Mouse (Mus musculus) bone marrow macrophage, adult 2 months (primary cell): Measurements from ENCODE around the gene Zfp512b. TPM values are rescaled to one million over a fixed set of nuclear protein-coding genes. Genes with fewer than 3 reads are reported as not detected.

Experiments
- H3K27ac ChIP-seq: 2 replicates; pipeline ENCODE4 v1.5.1; 2012; ENCODE audit warnings: low read depth, low read length; ENCODE audit not compliant: insufficient read depth
- H3K4me1 ChIP-seq: 2 replicates; pipeline ENCODE4 v1.6.1; 2012; ENCODE audit warnings: low read length; ENCODE audit not compliant: control insufficient read depth, insufficient read depth
- H3K4me3 ChIP-seq: 2 replicates; pipeline ENCODE4 v1.5.1; 2012; ENCODE audit warnings: mild to moderate bottlenecking, low read length, moderate library complexity; ENCODE audit not compliant: insufficient read depth
- CTCF ChIP-seq: IDR thresholded peaks from 2 replicates; pipeline ENCODE4 v1.5.1; 2012; ENCODE audit warnings: low read depth, mild to moderate bottlenecking, low read length, moderate library complexity
- POLR2A ChIP-seq: IDR thresholded peaks from 2 replicates; pipeline ENCODE4 v1.6.1; 2012; ENCODE audit warnings: mild to moderate bottlenecking, low read depth, low read length, borderline replicate concordance
- polyA plus RNA-seq: library from polyadenylated mRNA; stranded (reverse); fragments of >200 nt; gene quantifications from 2 replicates; pipeline ENCODE4 v1.2.4, GENCODE M21; 2012; ENCODE audit not compliant: missing spikeins, insufficient read depth, insufficient read length

Zfp512b gene
- polyA plus RNA-seq, 1 experiment, result 18.6 TPM

GRCm38 (mm10) chr2:181582939-181583338 is 9.7 kb downstream of the Zfp512b start:
- peaks cover 12% of the 10 kb centered on the region for H3K4me1 ChIP-seq
- no peak overlapping the region for H3K4me3 ChIP-seq
- TF ChIP-seq CTCF (no peak), POLR2A (no peak)
- H3K27ac ChIP-seq, result no peak overlapping the region

- no peak overlapping the region for H3K4me3 ChIP-seq
- TF ChIP-seq POLR2A (no peak), CTCF (no peak)
- peaks cover 12% of the 10 kb centered on the region for H3K4me1 ChIP-seq
- H3K27ac ChIP-seq, result no peak overlapping the region
Measured at GRCm38 (mm10) chr2:181582358-181582757, 10.2 kb downstream of the Zfp512b start.

- Histone ChIP-seq H3K4me3 (peak overlapping the region; percentile 96), H3K4me1 (peaks cover 12% of the 10 kb centered on the region), H3K27ac (peak overlapping the region; percentile 82)
- TF ChIP-seq CTCF (no peak), POLR2A (no peak)
Measured at GRCm38 (mm10) chr2:181581402-181582120, 11.0 kb downstream of the Zfp512b start.

- peak; percentile 63 for TF ChIP-seq CTCF
- no peak for TF ChIP-seq POLR2A
- Histone ChIP-seq H3K4me3 (peak overlapping the region; percentile 96), H3K4me1 (peaks cover 12% of the 10 kb centered on the region), H3K27ac (peak overlapping the region; percentile 82)
Measured at GRCm38 (mm10) chr2:181581016-181581401, 11.6 kb downstream of the Zfp512b start.

- H3K4me1 ChIP-seq, result peaks cover 12% of the 10 kb centered on the region
- TF ChIP-seq CTCF, result no peak
- TF ChIP-seq POLR2A, result no peak
- H3K4me3 ChIP-seq, result peak overlapping the region; percentile 96
- peak overlapping the region; percentile 68 for H3K27ac ChIP-seq
Measured at GRCm38 (mm10) chr2:181580131-181580772, 12.4 kb downstream of the Zfp512b start.

GRCm38 (mm10) chr2:181579681-181580080 is 12.9 kb downstream of the Zfp512b start:
- no peak overlapping the region for H3K27ac ChIP-seq
- no peak overlapping the region for H3K4me3 ChIP-seq
- TF ChIP-seq POLR2A (no peak), CTCF (no peak)
- peaks cover 12% of the 10 kb centered on the region for H3K4me1 ChIP-seq

- H3K4me1 ChIP-seq, result peaks cover 12% of the 10 kb centered on the region
- TF ChIP-seq POLR2A (no peak), CTCF (no peak)
Measured at GRCm38 (mm10) chr2:181578790-181579618, 13.6 kb downstream of the Zfp512b start.

GRCm38 (mm10) chr2:181577981-181578581 is 14.5 kb downstream of the Zfp512b start:
- Histone ChIP-seq H3K4me3 (no peak overlapping the region), H3K27ac (no peak overlapping the region), H3K4me1 (peaks cover 12% of the 10 kb centered on the region)
- no peak for TF ChIP-seq POLR2A
- TF ChIP-seq CTCF, result no peak

More at GRCm38 (mm10) chr2:181578790-181579618, 13.6 kb downstream of the Zfp512b start:
- no peak overlapping the region for H3K4me3 ChIP-seq
- no peak overlapping the region for H3K27ac ChIP-seq

- Histone ChIP-seq H3K27ac (no peak overlapping the region), H3K4me3 (no peak overlapping the region), H3K4me1 (peaks cover 8% of the 10 kb centered on the region)
- no peak for TF ChIP-seq CTCF
- TF ChIP-seq POLR2A, result no peak
Measured at GRCm38 (mm10) chr2:181577126-181577525, 15.5 kb downstream of the Zfp512b start.
